Mouse (Mus musculus) heart, embryonic 14.5 days (tissue): ENCODE measurements around the gene Asgr1. TPM values are rescaled to one million over a fixed set of nuclear protein-coding genes. Genes with fewer than 3 reads are reported as not detected.
A peak's percentile ranks its signal among the peaks of the same experiment; 100 is the strongest.

Experiments used
- ATAC-seq: fragments of 200-750 bp; cut with Nextera tagmentation; 2 replicates; pipeline ENCODE4 v1.8.0; 2017; ENCODE audit warnings: low read depth, moderate TSS enrichment; ENCODE audit not compliant: insufficient number of reproducible peaks, insufficient read depth, low FRiP score
- H3K27ac ChIP-seq, 2 experiments: fragments of 200-500 bp in 1 of 2; fragments of 300-500 bp in 1 of 2; sonication (generic) in 1 of 2; replicated peaks in 1 of 2; 2 replicates each; pipeline ENCODE4 v1.5.1; 2012 to 2014; ENCODE audit warnings: low read depth in 2 of 2, low read length in 2 of 2, control low read depth in 1 of 2, mild to moderate bottlenecking in 1 of 2, mixed read lengths in 1 of 2; ENCODE audit not compliant: control insufficient read depth in 1 of 2, insufficient read depth in 1 of 2
- H3K27me3 ChIP-seq: fragments of 300-500 bp; sonication (generic); 2 replicates; pipeline ENCODE4 v1.6.1; 2014; ENCODE audit warnings: mild to moderate bottlenecking, low read length, control low read depth; ENCODE audit not compliant: control insufficient read depth, insufficient read depth
- H3K36me3 ChIP-seq: fragments of 300-500 bp; sonication (generic); 2 replicates; pipeline ENCODE4 v1.6.1; 2014; ENCODE audit warnings: mild to moderate bottlenecking, control low read depth, low read length, mixed read lengths; ENCODE audit not compliant: control insufficient read depth, insufficient read depth
- H3K4me1 ChIP-seq, 2 experiments: fragments of 200-500 bp in 1 of 2; fragments of 300-500 bp in 1 of 2; sonication (generic) in 1 of 2; 2 replicates each; pipeline ENCODE4 v1.6.1; 2012 to 2014; ENCODE audit warnings: low read length in 2 of 2, control low read depth in 1 of 2, mixed read lengths in 1 of 2; ENCODE audit not compliant: control insufficient read depth in 2 of 2, insufficient read depth in 2 of 2
- H3K4me2 ChIP-seq: fragments of 300-500 bp; sonication (generic); 2 replicates; pipeline ENCODE4 v1.6.1; 2014; ENCODE audit warnings: mild to moderate bottlenecking, low read length
- H3K4me3 ChIP-seq, 2 experiments: fragments of 200-500 bp in 1 of 2; fragments of 300-500 bp in 1 of 2; sonication (generic) in 1 of 2; 2 replicates each; pipeline ENCODE4 v1.5.1; 2012 to 2014; ENCODE audit warnings: low read length in 2 of 2, mild to moderate bottlenecking in 2 of 2, control low read depth in 1 of 2, low read depth in 1 of 2, moderate library complexity in 1 of 2; ENCODE audit not compliant: control insufficient read depth in 1 of 2, insufficient read depth in 1 of 2
- H3K9ac ChIP-seq: fragments of 300-500 bp; sonication (generic); 2 replicates; pipeline ENCODE4 v1.6.1; 2014; ENCODE audit warnings: mild to moderate bottlenecking, low read length
- H3K9me3 ChIP-seq: fragments of 300-500 bp; sonication (generic); 2 replicates; pipeline ENCODE4 v1.6.1; 2016; ENCODE audit warnings: low read length, control low read depth; ENCODE audit not compliant: control insufficient read depth
- WGBS: fragments of 180-500 bp; shearing (Covaris S2); extraction: QIAGEN DNeasy Blood & Tissue Kit; methylation state at CpG from one replicate; pipeline ENCODE4 v1.1.7; 2014; 5-methylcytosine and 5-hydroxymethylcytosine counted together
- microRNA counts: library from miRNA; unstranded; fragments of <30 nt; microRNA quantifications from one replicate; lab custom pipeline; 2016
- microRNA-seq: library from miRNA; unstranded; fragments of <30 nt; microRNA quantifications from one replicate; pipeline ENCODE4, GENCODE M21; 2016
- polyA plus RNA-seq: library from polyadenylated mRNA; unstranded; fragments of >200 nt; fragmentation: Nextera tagmentation; extraction: Ambion mirVana; gene quantifications from 2 replicates; pipeline ENCODE4 v1.2.1, GENCODE M21; 2014

Gene Asgr1
- polyA plus RNA-seq, 1 experiment from 2014 or later: not detected

- no peak overlapping the region for H3K27ac ChIP-seq
- H3K4me1 ChIP-seq: no peaks in the 10 kb centered on the region
- H3K27me3 ChIP-seq: no peaks in the 10 kb centered on the region
- H3K36me3 ChIP-seq: no peaks in the 10 kb centered on the region
- 46% methylated on average over 8 of the region's 8 CpGs for WGBS
- no peak for ATAC-seq
- no peak overlapping the region for H3K4me3 ChIP-seq
- no peak overlapping the region for H3K9ac ChIP-seq
- no peaks in the 10 kb centered on the region for H3K9me3 ChIP-seq
- H3K4me2 ChIP-seq: no peak overlapping the region
Measured at GRCm38 (mm10) chr11:70107085-70107484, 53.2 kb downstream of the Asgr1 start.

MicroRNAs encoded within 50 kb of the gene (microRNA counts, 519-probe panel; counts per million panel counts)
- microRNA mmu-miR-324-3p (lab: Ali Mortazavi, UCI): 322 counts per million, percentile 70 among the panel's probes with 10 or more counts
- microRNA mmu-miR-324-5p (lab: Ali Mortazavi, UCI): 5,396 counts per million, percentile 84 among the panel's probes with 10 or more counts

Small RNA genes lying within 50 kb of the gene (microRNA-seq; reads per million reads assigned to microRNA genes)
- 3,716 reads per million, percentile 89 among the genes with 10 or more reads in this experiment for gene Mir324

Other genes with a start within 250 kb of the Asgr1 start
- 1.7 and 1.8 TPM in 2 replicates for gene Tmem102, start 248.5 kb upstream of the Asgr1 start, polyA plus RNA-seq
- gene Gm39566, start 238.8 kb upstream of the Asgr1 start, polyA plus RNA-seq: not detected in 2 replicates
- not detected in 2 replicates for gene Spem2, start 235.6 kb upstream of the Asgr1 start, polyA plus RNA-seq
- not detected in 2 replicates for gene Spem1, start 231.9 kb upstream of the Asgr1 start, polyA plus RNA-seq
- gene Nlgn2, start 216.3 kb upstream of the Asgr1 start, polyA plus RNA-seq: 2.4 and 2.6 TPM in 2 replicates
- gene Tmem256, start 215.6 kb upstream of the Asgr1 start, polyA plus RNA-seq: 340 and 379 TPM in 2 replicates
- gene Plscr3, start 207.7 kb upstream of the Asgr1 start, polyA plus RNA-seq: 66.5 and 75.8 TPM in 2 replicates
- 0.15 TPM in 1 of 2 replicates, not detected in the other for gene Tnk1, start 195.4 kb upstream of the Asgr1 start, polyA plus RNA-seq
- gene Tmem95, start 176.1 kb upstream of the Asgr1 start, polyA plus RNA-seq: not detected in 2 replicates
- gene Kctd11, start 172.7 kb upstream of the Asgr1 start, polyA plus RNA-seq: 2.6 and 2.8 TPM in 2 replicates
- 3.6 and 3.8 TPM in 2 replicates for gene Acap1, start 158.5 kb upstream of the Asgr1 start, polyA plus RNA-seq
- gene 2810408A11Rik, start 153.1 kb upstream of the Asgr1 start, polyA plus RNA-seq: 4.5 and 5.1 TPM in 2 replicates
- 7.5 and 11.1 TPM in 2 replicates for gene Neurl4, start 153.0 kb upstream of the Asgr1 start, polyA plus RNA-seq
- 45.2 and 46.8 TPM in 2 replicates for gene Gps2, start 140.2 kb upstream of the Asgr1 start, polyA plus RNA-seq
- 1,047 and 1,081 TPM in 2 replicates for gene Eif5a, start 132.1 kb upstream of the Asgr1 start, polyA plus RNA-seq
- 6.6 and 7.3 TPM in 2 replicates for gene Ybx2, start 118.3 kb upstream of the Asgr1 start, polyA plus RNA-seq
- gene Slc2a4, start 105.9 kb upstream of the Asgr1 start, polyA plus RNA-seq: 27.6 and 28.5 TPM in 2 replicates
- gene Cldn7, start 89.3 kb upstream of the Asgr1 start, polyA plus RNA-seq: 1.2 and 2.4 TPM in 2 replicates
- gene Ctdnep1, start 72.9 kb upstream of the Asgr1 start, polyA plus RNA-seq: 22.3 and 26.0 TPM in 2 replicates
- 107 and 114 TPM in 2 replicates for gene Elp5, start 71.6 kb upstream of the Asgr1 start, polyA plus RNA-seq
- gene Gabarap, start 62.9 kb upstream of the Asgr1 start, polyA plus RNA-seq: 454 and 540 TPM in 2 replicates
- 22.2 and 27.5 TPM in 2 replicates for gene Phf23, start 58.3 kb upstream of the Asgr1 start, polyA plus RNA-seq
- 15.0 and 16.6 TPM in 2 replicates for gene Dvl2, start 53.5 kb upstream of the Asgr1 start, polyA plus RNA-seq
- 185 and 198 TPM in 2 replicates for gene Acadvl, start 38.7 kb upstream of the Asgr1 start, polyA plus RNA-seq
- gene Dlg4, start 37.1 kb upstream of the Asgr1 start, polyA plus RNA-seq: 3.4 and 6.0 TPM in 2 replicates
- gene Asgr2, start 38.6 kb downstream of the Asgr1 start, polyA plus RNA-seq: not detected in 2 replicates
- 0.16 and 0.20 TPM in 2 replicates for gene Mgl2, start 76.2 kb downstream of the Asgr1 start, polyA plus RNA-seq
- 0.36 TPM in 2 replicates for gene Clec10a, start 102.1 kb downstream of the Asgr1 start, polyA plus RNA-seq
- gene Slc16a11, start 158.7 kb downstream of the Asgr1 start, polyA plus RNA-seq: 0.16 and 0.18 TPM in 2 replicates
- 4.9 and 6.4 TPM in 2 replicates for gene Slc16a13, start 167.0 kb downstream of the Asgr1 start, polyA plus RNA-seq
- 18.7 and 22.4 TPM in 2 replicates for gene Bcl6b, start 175.7 kb downstream of the Asgr1 start, polyA plus RNA-seq
- 139 and 143 TPM in 2 replicates for gene 0610010K14Rik, start 183.8 kb downstream of the Asgr1 start, polyA plus RNA-seq
- gene Gm21988, start 185.7 kb downstream of the Asgr1 start, polyA plus RNA-seq: 10.1 and 12.2 TPM in 2 replicates
- 219 and 240 TPM in 2 replicates for gene Rnasek, start 185.8 kb downstream of the Asgr1 start, polyA plus RNA-seq
- gene Alox12, start 201.3 kb downstream of the Asgr1 start, polyA plus RNA-seq: 3.0 TPM in 2 replicates